ENCODE assay signal across 8 mouse cellular contexts in the genomic region with DNA sequence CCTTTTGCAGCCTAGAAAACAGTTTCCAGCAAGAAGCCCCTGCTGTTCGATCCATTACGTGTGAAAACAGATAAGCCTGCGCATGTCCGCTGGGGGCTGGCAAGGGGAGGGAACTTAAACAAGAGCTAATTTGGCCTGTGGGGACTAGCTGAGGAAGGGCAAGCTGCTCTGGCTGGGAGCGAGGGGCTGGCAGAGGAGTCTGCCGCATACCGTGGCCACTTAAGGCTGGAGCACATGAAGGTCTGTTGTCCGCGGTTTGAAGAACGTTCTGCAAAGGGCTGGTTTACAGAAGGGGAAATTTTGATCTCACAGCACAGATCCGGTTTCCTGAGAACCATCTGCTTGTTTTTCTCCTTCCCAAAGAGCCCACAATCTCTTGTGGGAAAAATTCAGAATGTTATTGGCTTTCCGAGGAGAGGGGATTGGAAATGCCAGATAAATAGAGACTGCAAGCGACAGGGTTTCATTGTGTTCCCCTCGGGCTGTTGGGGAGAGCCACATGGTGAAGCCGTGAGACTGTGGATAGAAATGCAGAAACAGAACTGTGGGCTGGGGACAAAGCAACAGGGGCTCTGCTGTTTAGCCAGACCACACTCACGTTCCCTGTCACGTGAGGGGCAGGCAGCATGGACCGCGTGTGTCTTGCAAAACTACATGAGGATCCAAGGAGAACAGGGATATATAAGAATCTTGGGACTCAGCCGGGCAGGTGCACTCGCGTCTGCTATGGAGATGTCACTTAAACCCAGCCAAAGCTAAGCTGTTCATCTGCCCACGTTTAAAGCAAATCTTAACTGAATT. TPM values are rescaled to one million over a fixed set of nuclear protein-coding genes. Genes with fewer than 3 reads are reported as not detected.
DNase-seq lines count a peak whose midpoint lies in the region; ATAC-seq and TF ChIP-seq lines count a peak whose summit lies in the region.

No protein-coding gene starts in this region.

- peak; percentile 51; the same call in 1 of the 2 replicates for ATAC-seq in midbrain, embryonic 15.5 days (replicated peaks)

- no peak for TF ChIP-seq CTCF in left cerebral cortex, adult 2 months (IDR thresholded peaks at IDR 0.05)

- H3K9ac ChIP-seq in midbrain, embryonic 15.5 days = peak overlapping the region; percentile 15

- peak overlapping the region; percentile 54; the same call in 1 of the 2 replicates for H3K27ac ChIP-seq in left cerebral cortex, adult 2 months
- H3K27ac ChIP-seq in midbrain, embryonic 15.5 days = peak overlapping the region; percentile 65

- H3K4me2 ChIP-seq in midbrain, embryonic 15.5 days = peak overlapping the region; percentile 42

- 15% methylated on average over 23 of the region's 23 CpGs for WGBS in midbrain, embryonic 15.5 days

- no peaks in the 10 kb centered on the region for H3K27me3 ChIP-seq in midbrain, embryonic 15.5 days (replicated peaks)

- H3K9me3 ChIP-seq in midbrain, embryonic 15.5 days = no peaks in the 10 kb centered on the region

- DNase-seq in kidney, postnatal 4 days = peak; percentile 37 to 40
- DNase-seq in kidney, adult 8-10 months = no peak
- DNase-seq in embryo, embryonic 9.5 days (ENCODE audit: extremely low spot score) = peak; percentile 55
- peak; percentile 52 to 56 for DNase-seq in heart, postnatal 10 days
- peak in 1 of 2 experiments; percentile 45 for DNase-seq in left cerebral cortex, adult 2 months (ENCODE audit: extremely low spot score in 1 of 2, low spot score in 2 of 2)
- peak; percentile 49 for DNase-seq in thymus, postnatal 36 days
- DNase-seq in gastrocnemius, postnatal 10 days = no peak

- H3K4me1 ChIP-seq in midbrain, embryonic 15.5 days = peaks cover 35% of the 10 kb centered on the region

- peak overlapping the region; percentile 26; the same call in 1 of the 2 replicates for H3K4me3 ChIP-seq in left cerebral cortex, adult 2 months
- H3K4me3 ChIP-seq in midbrain, embryonic 15.5 days = peak overlapping the region; percentile 20

- H3K36me3 ChIP-seq in midbrain, embryonic 15.5 days (replicated peaks) = no peaks in the 10 kb centered on the region

- intact Hi-C loops in heart, postnatal 10 days (cut with DNase I) = loop anchor here (5.0 kb wide), 1 partner anchor 512 kb away; no protein-coding TSS in a partner anchor
- intact Hi-C loops in left cerebral cortex, adult 2 months (cut with DNase I) = no loop called here

RNA-seq across cellular contexts. Expression of gene Cd2, which starts 12.7 kb away (rescaled TPM):
- 1 to 10 TPM; 1.3 to 1.4 TPM for total RNA-seq in heart, postnatal 10 days (2021)
- total RNA-seq in left cerebral cortex, adult 2 months (2021) = not detected
- 0.26 TPM in 1 of 2 replicates, not detected in the other for polyA plus RNA-seq in midbrain, embryonic 15.5 days (2015; fragmentation: Nextera tagmentation; extraction: Ambion mirVana)
- under 1 TPM in 1 of 2 experiments, not detected in 1; 0.23 TPM for total RNA-seq in gastrocnemius, postnatal 10 days (2021)

Comparison
In these comparisons a context has a peak if more than half of its experiments do, and no peak if none do; other contexts are left out.
1. DNase-seq: peak in kidney, postnatal 4 days (2 of 2), embryo, embryonic 9.5 days (single experiment), heart, postnatal 10 days (2 of 2) and thymus, postnatal 36 days (2 of 2); none in kidney, adult 8-10 months (0 of 2) and gastrocnemius, postnatal 10 days (single experiment).